Mouse (Mus musculus) MEL (cell line): ENCODE results near the gene Cnot8.

Source experiments
- CTCF ChIP-seq, 3 experiments: IDR thresholded peaks in 2 of 3; conservative IDR thresholded peaks in 1 of 3; 2 replicates each; pipeline ENCODE4 v1.5.1; 2011 to 2012; ENCODE audit warnings: low read length in 3 of 3, low read depth in 2 of 3, mild to moderate bottlenecking in 2 of 3, improper control_type of control experiment in 1 of 3, inconsistent platforms in 1 of 3, mixed read lengths in 1 of 3, moderate library complexity in 1 of 3; ENCODE audit not compliant: control insufficient read depth in 1 of 3, insufficient read depth in 1 of 3, poor library complexity in 1 of 3, severe bottlenecking in 1 of 3
- MYC ChIP-seq: IDR thresholded peaks from 2 replicates; pipeline ENCODE4 v1.6.1; 2011; ENCODE audit warnings: low read depth, mild to moderate bottlenecking, low read length, improper control_type of control experiment, moderate library complexity

GRCm38 (mm10) chr11:58057455-58057854, 46.5 kb upstream of the Cnot8 start:
- TF ChIP-seq CTCF (IDR thresholded peaks at IDR 0.05 in 2 of 3, conservative IDR thresholded peaks at IDR 0.05 in 1 of 3; ENCODE audit: control insufficient read depth in 1 of 3, insufficient read depth in 1 of 3, low read depth in 2 of 3, low read length in 3 of 3, poor library complexity in 1 of 3, severe bottlenecking in 1 of 3) (peak; percentile 74 to 80 (median 77)), MYC (no peak)
